Mouse (Mus musculus) limb, embryonic 15.5 days (tissue): ENCODE measurements around the gene Arhgap1. TPM values are rescaled to one million over a fixed set of nuclear protein-coding genes. Genes with fewer than 3 reads are reported as not detected.
"Not testable (repeated sequence)": the region's sequence is repeated elsewhere in the genome, so short reads cannot be mapped to it uniquely, and the experiment has no call there.

Source experiments
- ATAC-seq: fragments of 200-750 bp; cut with Nextera tagmentation; 2 replicates; pipeline ENCODE4 v1.8.0; 2017; ENCODE audit warnings: low read depth, moderate TSS enrichment; ENCODE audit not compliant: insufficient number of reproducible peaks, low FRiP score, low TSS enrichment
- H3K27ac ChIP-seq: fragments of 300-500 bp; sonication (generic); 2 replicates; pipeline ENCODE4 v1.5.1; 2015; ENCODE audit warnings: moderate library complexity, mild to moderate bottlenecking, inconsistent platforms
- H3K27me3 ChIP-seq: fragments of 300-500 bp; sonication (generic); 2 replicates; pipeline ENCODE4 v1.6.1; 2015; ENCODE audit warnings: inconsistent platforms
- H3K36me3 ChIP-seq: fragments of 300-500 bp; sonication (generic); 2 replicates; pipeline ENCODE4 v1.6.1; 2015; ENCODE audit warnings: inconsistent platforms
- H3K4me1 ChIP-seq: fragments of 300-500 bp; sonication (generic); 2 replicates; pipeline ENCODE4 v1.6.1; 2015; ENCODE audit warnings: inconsistent platforms
- H3K4me2 ChIP-seq: fragments of 300-500 bp; sonication (generic); 2 replicates; pipeline ENCODE4 v1.6.1; 2015; ENCODE audit warnings: mild to moderate bottlenecking, inconsistent platforms
- H3K4me3 ChIP-seq: fragments of 300-500 bp; sonication (generic); 2 replicates; pipeline ENCODE4 v1.5.1; 2015; ENCODE audit warnings: mild to moderate bottlenecking, inconsistent platforms
- H3K9ac ChIP-seq: fragments of 300-500 bp; sonication (generic); 2 replicates; pipeline ENCODE4 v1.6.1; 2015; ENCODE audit warnings: inconsistent platforms
- H3K9me3 ChIP-seq: fragments of 300-500 bp; sonication (generic); 2 replicates; pipeline ENCODE4 v1.6.1; 2016; ENCODE audit warnings: inconsistent platforms
- WGBS: fragments of 180-500 bp; shearing (Covaris S2); methylation state at CpG from one replicate; pipeline ENCODE4 v1.1.7; 2015; 5-methylcytosine and 5-hydroxymethylcytosine counted together
- polyA plus RNA-seq: library from polyadenylated mRNA; unstranded; fragments of >200 nt; fragmentation: Nextera tagmentation; extraction: Ambion mirVana; gene quantifications from 2 replicates; pipeline ENCODE4 v1.2.1, GENCODE M21; 2015

The Arhgap1 gene
- polyA plus RNA-seq = 129 and 139 TPM in 2 replicates

GRCm38 (mm10) chr2:91649553-91650359, at the start of gene Arhgap1, which contains the start of gene Zfp408:
Arhgap1 (plus strand) TSS chr2:91649860.
Zfp408 (minus strand) TSS chr2:91649791.
- Histone ChIP-seq H3K36me3 (peaks cover 53% of the 10 kb centered on the region), H3K4me1 (peaks cover 25% of the 10 kb centered on the region), H3K4me2 (peak within 1 kb of the TSS; percentile 94), H3K9ac (peak within 1 kb of the TSS; percentile 92), H3K27me3 (no peaks in the 10 kb centered on the region), H3K4me3 (peak within 1 kb of the TSS; percentile 73), H3K9me3 (no peaks in the 10 kb centered on the region), H3K27ac (peak within 1 kb of the TSS; percentile 94)
- WGBS = under 1% methylated on average over 44 of the region's 44 CpGs
- peak; percentile 90 for ATAC-seq

DNA sequence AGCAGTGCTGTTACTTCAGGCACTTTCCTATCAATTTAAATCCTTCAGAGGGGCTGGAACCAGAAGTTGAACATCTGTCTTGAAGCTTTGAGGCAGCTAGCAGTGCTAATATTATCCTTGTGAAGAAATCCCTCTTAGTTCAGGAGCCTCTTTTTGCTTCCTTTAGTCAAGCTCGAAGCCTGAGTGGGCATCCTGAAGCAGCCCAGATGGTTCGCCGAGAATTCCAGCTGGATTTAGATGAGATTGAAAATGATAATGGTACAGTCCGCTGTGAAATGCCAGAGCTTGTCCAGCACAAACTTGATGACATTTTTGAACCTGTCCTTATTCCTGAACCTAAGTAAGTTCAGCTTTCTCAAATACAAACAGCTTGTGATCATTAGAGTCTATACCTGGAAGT, 49.2 kb upstream of the Arhgap1 start:
- H3K27ac ChIP-seq = no peak overlapping the region
- H3K4me1 ChIP-seq = no peaks in the 10 kb centered on the region
- no peak for ATAC-seq
- 97% methylated on average over 4 of the region's 4 CpGs for WGBS
- H3K9ac ChIP-seq = no peak overlapping the region
- H3K9me3 ChIP-seq = no peaks in the 10 kb centered on the region
- no peak overlapping the region for H3K4me2 ChIP-seq
- no peaks in the 10 kb centered on the region for H3K27me3 ChIP-seq
- H3K4me3 ChIP-seq = no peak overlapping the region
- H3K36me3 ChIP-seq = peaks cover 77% of the 10 kb centered on the region

DNA sequence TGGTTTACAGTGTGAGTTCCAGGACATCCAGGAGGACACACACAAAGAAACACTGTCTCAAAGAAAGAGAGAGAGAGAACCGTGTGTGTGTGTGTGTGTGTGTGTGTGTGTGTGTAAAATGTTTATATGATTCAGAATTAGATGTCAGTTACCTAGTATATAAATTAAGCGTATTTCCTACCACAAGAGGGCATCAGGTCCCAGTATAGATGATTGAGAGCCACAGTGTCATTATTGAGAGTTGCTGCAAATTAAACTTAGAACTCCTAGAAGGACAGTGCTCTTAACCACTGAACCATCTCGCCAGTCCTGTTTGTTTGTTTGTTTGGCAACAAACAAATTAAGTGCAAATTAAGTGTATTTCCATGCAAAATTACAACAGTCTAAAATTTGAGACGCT, 47.3 kb upstream of the Arhgap1 start:
- Histone ChIP-seq H3K27me3 (no peaks in the 10 kb centered on the region), H3K27ac (no peak overlapping the region), H3K4me3 (no peak overlapping the region), H3K36me3 (peaks cover 75% of the 10 kb centered on the region), H3K4me1 (no peaks in the 10 kb centered on the region), H3K9me3 (no peaks in the 10 kb centered on the region), H3K4me2 (no peak overlapping the region), H3K9ac (no peak overlapping the region)
- 87% methylated on average over 4 of the region's 4 CpGs for WGBS
- ATAC-seq = no peak

DNA sequence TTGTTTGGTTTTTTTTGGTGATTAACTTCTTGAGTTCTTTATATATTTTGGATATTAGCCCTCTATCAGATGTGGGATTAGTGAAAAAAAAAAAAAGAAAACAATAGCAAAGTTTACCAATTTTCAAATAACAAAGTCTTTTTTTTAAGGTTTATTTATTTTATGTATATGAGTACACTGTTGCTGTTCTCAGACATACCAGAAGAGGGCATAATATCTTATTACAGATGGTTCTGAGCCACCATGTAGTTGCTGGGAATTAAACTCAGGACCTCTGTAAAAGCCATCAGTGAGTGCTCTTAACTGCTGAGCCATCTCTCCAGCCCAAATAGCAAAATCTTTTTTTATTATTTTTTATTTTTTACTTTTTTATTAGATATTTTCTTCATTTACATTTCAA, 40.3 kb upstream of the Arhgap1 start:
- not testable (repeated sequence) for ATAC-seq, H3K9me3 ChIP-seq

DNA sequence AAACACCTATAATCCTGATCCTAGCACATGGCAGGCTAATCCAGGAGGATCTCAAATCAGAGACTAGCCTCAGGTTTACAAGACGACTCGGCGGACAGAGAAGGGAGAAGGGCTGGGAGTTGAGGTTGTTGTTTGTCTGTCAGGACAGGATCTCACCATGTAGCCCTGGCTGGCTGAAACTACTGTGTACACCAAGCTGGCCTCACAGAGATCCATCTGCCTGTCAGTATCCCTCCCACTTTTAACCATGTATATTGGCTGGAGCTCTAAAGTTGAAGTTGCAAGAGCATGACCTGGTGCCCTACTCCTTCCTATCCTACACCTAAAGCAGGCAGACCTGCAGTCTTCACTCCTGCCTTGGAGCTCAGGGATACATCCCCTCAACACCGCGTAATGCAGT, 27.3 kb upstream of the Arhgap1 start:
- Histone ChIP-seq H3K9me3 (no peaks in the 10 kb centered on the region), H3K36me3 (peaks cover 55% of the 10 kb centered on the region), H3K4me2 (no peak overlapping the region), H3K9ac (no peak overlapping the region), H3K27me3 (no peaks in the 10 kb centered on the region), H3K4me3 (no peak overlapping the region), H3K4me1 (no peaks in the 10 kb centered on the region), H3K27ac (no peak overlapping the region)
- no peak for ATAC-seq
- 93% methylated on average over 5 of the region's 5 CpGs for WGBS

More for the DNA sequence above, 40.3 kb upstream of the Arhgap1 start:
- H3K4me2 ChIP-seq, H3K4me1 ChIP-seq, H3K4me3 ChIP-seq, H3K27ac ChIP-seq, H3K27me3 ChIP-seq, H3K9ac ChIP-seq: not testable (repeated sequence)
- peaks cover 64% of the 10 kb centered on the region for H3K36me3 ChIP-seq

- not testable (repeated sequence) for H3K4me3 ChIP-seq, H3K9me3 ChIP-seq, H3K27ac ChIP-seq, H3K9ac ChIP-seq, H3K27me3 ChIP-seq, H3K4me1 ChIP-seq, H3K4me2 ChIP-seq, ATAC-seq
- 89% methylated on average over 7 of the region's 7 CpGs for WGBS
- peaks cover 45% of the 10 kb centered on the region for H3K36me3 ChIP-seq
Measured at GRCm38 (mm10) chr2:91623366-91623765, 26.3 kb upstream of the Arhgap1 start.

DNA sequence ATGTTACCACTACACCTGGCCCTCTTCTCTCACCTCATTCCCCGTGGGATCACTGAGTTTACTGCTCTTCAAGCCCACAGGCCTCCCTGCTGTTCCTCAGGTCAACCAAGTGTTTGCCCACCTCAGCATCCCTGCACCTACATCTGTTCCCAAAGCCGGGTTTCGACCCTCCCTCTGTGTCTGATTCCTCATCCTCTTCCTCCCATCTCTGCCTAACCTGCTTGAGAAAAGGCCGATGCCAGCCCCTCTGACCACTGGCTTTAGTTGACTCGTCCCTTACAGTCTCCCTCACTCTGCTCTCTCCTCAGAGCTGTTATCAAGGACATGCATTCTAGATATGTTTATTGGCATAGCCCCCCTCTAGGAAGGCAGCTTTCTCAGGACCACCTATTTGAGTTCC, 22.2 kb upstream of the Arhgap1 start:
- 69% methylated on average over 5 of the region's 5 CpGs for WGBS
- H3K4me3 ChIP-seq = no peak overlapping the region
- H3K36me3 ChIP-seq = peaks cover 5% of the 10 kb centered on the region
- H3K9me3 ChIP-seq = no peaks in the 10 kb centered on the region
- no peak overlapping the region for H3K9ac ChIP-seq
- no peak overlapping the region for H3K4me2 ChIP-seq
- no peaks in the 10 kb centered on the region for H3K4me1 ChIP-seq
- no peak for ATAC-seq
- no peak overlapping the region for H3K27ac ChIP-seq
- no peaks in the 10 kb centered on the region for H3K27me3 ChIP-seq

DNA sequence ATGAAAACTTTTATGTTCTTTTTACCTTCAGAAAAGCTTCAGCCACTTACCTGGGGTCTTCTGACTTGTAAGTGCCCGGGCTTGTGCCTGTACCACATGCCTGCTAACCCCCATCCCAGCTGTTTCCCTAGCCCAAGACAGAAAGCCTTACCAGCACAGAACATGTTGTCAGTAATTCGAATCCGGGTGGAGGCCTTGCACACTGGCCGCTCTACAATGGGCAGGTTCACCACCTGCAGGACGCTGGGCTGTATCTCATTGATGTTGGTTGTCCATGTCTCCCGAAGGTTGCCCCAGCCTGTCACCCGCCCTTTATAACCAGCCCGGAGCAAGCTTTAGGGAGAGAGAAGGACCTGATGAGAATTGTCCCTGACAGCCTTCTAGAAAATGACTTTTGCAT, 21.5 kb upstream of the Arhgap1 start:
- peaks cover 3% of the 10 kb centered on the region; the same call in 1 of the 2 replicates for H3K36me3 ChIP-seq
- 90% methylated on average over 8 of the region's 8 CpGs for WGBS
- H3K9me3 ChIP-seq = no peaks in the 10 kb centered on the region
- no peak for ATAC-seq
- no peak overlapping the region for H3K27ac ChIP-seq
- no peaks in the 10 kb centered on the region for H3K27me3 ChIP-seq
- H3K9ac ChIP-seq = no peak overlapping the region
- H3K4me1 ChIP-seq = no peaks in the 10 kb centered on the region
- H3K4me2 ChIP-seq = no peak overlapping the region
- H3K4me3 ChIP-seq = no peak overlapping the region

- no peak overlapping the region for H3K4me2 ChIP-seq
- no peaks in the 10 kb centered on the region for H3K27me3 ChIP-seq
- WGBS = 79% methylated on average over 18 of the region's 18 CpGs
- H3K4me1 ChIP-seq = no peaks in the 10 kb centered on the region
- H3K36me3 ChIP-seq = no peaks in the 10 kb centered on the region
- H3K9me3 ChIP-seq = no peaks in the 10 kb centered on the region
- no peak for ATAC-seq
- H3K27ac ChIP-seq = no peak overlapping the region
- no peak overlapping the region for H3K4me3 ChIP-seq
- no peak overlapping the region for H3K9ac ChIP-seq
Measured at GRCm38 (mm10) chr2:91629682-91630081, 20.0 kb upstream of the Arhgap1 start.

DNA sequence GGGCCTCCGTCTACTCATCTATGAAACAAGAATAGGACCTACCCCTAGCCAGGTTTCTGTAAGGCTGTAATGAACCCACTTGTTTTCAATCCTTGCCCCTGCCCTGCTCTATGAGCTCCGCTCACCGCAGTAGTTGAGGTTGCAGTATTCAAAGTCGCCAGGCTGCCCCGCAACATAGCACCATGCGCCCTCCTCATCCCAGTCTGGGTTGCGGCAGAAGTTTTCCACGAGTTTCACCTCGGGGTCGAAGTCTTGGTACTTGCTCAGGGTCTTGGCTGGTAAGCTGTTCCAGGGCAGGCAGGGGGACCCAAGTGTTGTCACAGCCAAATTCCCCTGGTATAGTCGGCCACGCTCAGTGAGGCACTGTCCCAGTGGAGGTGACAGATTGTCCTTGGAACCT, 19.3 kb upstream of the Arhgap1 start:
- Histone ChIP-seq H3K4me1 (no peaks in the 10 kb centered on the region), H3K27ac (no peak overlapping the region), H3K27me3 (no peaks in the 10 kb centered on the region), H3K4me3 (no peak overlapping the region), H3K9me3 (no peaks in the 10 kb centered on the region), H3K9ac (no peak overlapping the region), H3K4me2 (no peak overlapping the region), H3K36me3 (no peaks in the 10 kb centered on the region)
- 89% methylated on average over 12 of the region's 12 CpGs for WGBS
- no peak for ATAC-seq

GRCm38 (mm10) chr2:91631826-91632225, 17.8 kb upstream of the Arhgap1 start:
- no peak overlapping the region for H3K9ac ChIP-seq
- ATAC-seq = no peak
- no peak overlapping the region for H3K4me3 ChIP-seq
- no peak overlapping the region for H3K27ac ChIP-seq
- no peak overlapping the region for H3K4me2 ChIP-seq
- H3K4me1 ChIP-seq = no peaks in the 10 kb centered on the region
- no peaks in the 10 kb centered on the region for H3K9me3 ChIP-seq
- WGBS = 88% methylated on average over 5 of the region's 5 CpGs
- no peaks in the 10 kb centered on the region for H3K36me3 ChIP-seq
- H3K27me3 ChIP-seq = no peaks in the 10 kb centered on the region

DNA sequence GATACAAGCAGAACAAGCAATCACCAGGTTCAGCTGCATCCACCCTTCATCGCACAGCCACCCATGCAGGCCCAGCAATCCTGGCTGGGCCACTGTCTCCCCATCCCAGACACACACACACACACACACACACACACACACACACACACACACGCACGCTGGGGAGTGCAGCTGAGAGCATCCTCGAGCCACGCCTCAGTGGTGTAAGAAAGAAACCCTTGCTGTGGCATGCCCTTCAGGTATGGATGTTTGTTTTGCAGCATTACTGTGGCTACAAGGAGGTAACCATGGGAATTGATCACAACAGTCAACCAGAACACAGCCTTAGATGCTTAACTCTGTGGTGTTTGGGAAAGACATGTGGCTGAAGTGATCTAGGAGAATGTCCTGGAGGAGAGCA, 17.3 kb upstream of the Arhgap1 start:
- no peak for ATAC-seq
- Histone ChIP-seq H3K9ac (no peak overlapping the region), H3K4me2 (no peak overlapping the region)

More for the DNA sequence above, 17.3 kb upstream of the Arhgap1 start:
- H3K4me3 ChIP-seq = no peak overlapping the region
- no peaks in the 10 kb centered on the region for H3K36me3 ChIP-seq
- 72% methylated on average over 5 of the region's 5 CpGs for WGBS
- H3K4me1 ChIP-seq = no peaks in the 10 kb centered on the region
- H3K27me3 ChIP-seq = no peaks in the 10 kb centered on the region
- H3K27ac ChIP-seq = no peak overlapping the region
- no peaks in the 10 kb centered on the region for H3K9me3 ChIP-seq
